Mouse (Mus musculus) adrenal gland, adult 2 months (tissue): ENCODE results near the gene Bod1. TPM values are rescaled to one million over a fixed set of nuclear protein-coding genes. Genes with fewer than 3 reads are reported as not detected.

Source experiments
- polyA plus RNA-seq: library from polyadenylated mRNA; depleted of rRNA; stranded (reverse); fragments of >200 nt; gene quantifications from 2 replicates; pipeline ENCODE4 v1.2.3, GENCODE M21; 2012; rRNA removed
- total RNA-seq, 2 experiments: library from RNA; stranded (reverse); gene quantifications; 2 replicates each; pipeline ENCODE4 v1.2.3; 2021

Bod1 gene
- total and polyA plus RNA-seq, 3 experiments, result 29.4 to 63.5 (median 53.6) TPM

Other genes with a start within 250 kb of the Bod1 start
- gene Cpeb4, start 200.3 kb upstream of the Bod1 start, total RNA-seq, result 100 to 1,000 TPM in 1 of 2 experiments, 10 to 100 TPM in 1; 70.1 to 200 TPM
- 6.8 and 12.3 TPM in 2 replicates for gene Cpeb4, start 200.3 kb upstream of the Bod1 start, polyA plus RNA-seq